Mouse (Mus musculus) ES-Bruce4 (cell line): ENCODE measurements around the gene Tmc6. TPM values are rescaled to one million over a fixed set of nuclear protein-coding genes. Genes with fewer than 3 reads are reported as not detected.

Source experiments
- H3K27ac ChIP-seq: 2 replicates; pipeline ENCODE4 v1.5.1; 2012; ENCODE audit warnings: low read length, inconsistent platforms; ENCODE audit not compliant: insufficient read depth
- H3K27me3 ChIP-seq: 2 replicates; pipeline ENCODE4 v1.6.1; 2012; ENCODE audit warnings: mild to moderate bottlenecking, low read length, inconsistent platforms; ENCODE audit not compliant: control insufficient read depth, poor library complexity, insufficient read depth, severe bottlenecking
- H3K36me3 ChIP-seq: 2 replicates; pipeline ENCODE4 v1.6.1; 2012; ENCODE audit warnings: inconsistent platforms, mild to moderate bottlenecking, low read length, moderate library complexity; ENCODE audit not compliant: control insufficient read depth, poor library complexity, insufficient read depth, severe bottlenecking
- H3K4me1 ChIP-seq: one replicate; pipeline ENCODE4 v1.8.1; 2011; ENCODE audit warnings: low read length; ENCODE audit not compliant: control insufficient read depth, insufficient read depth
- H3K4me3 ChIP-seq: 2 replicates; pipeline ENCODE4 v1.5.1; 2011; ENCODE audit warnings: low read depth, mild to moderate bottlenecking, low read length
- H3K9ac ChIP-seq: 2 replicates; pipeline ENCODE4 v1.6.1; 2012; ENCODE audit warnings: low read depth, mild to moderate bottlenecking, inconsistent platforms; ENCODE audit not compliant: poor library complexity, severe bottlenecking
- H3K9me3 ChIP-seq: replicated peaks from 2 replicates; pipeline ENCODE4 v1.6.1; 2012; ENCODE audit warnings: mild to moderate bottlenecking, low read length, inconsistent platforms; ENCODE audit not compliant: control insufficient read depth, poor library complexity, insufficient read depth, severe bottlenecking
- CTCF ChIP-seq: IDR thresholded peaks from one replicate; pipeline ENCODE4 v1.8.1; 2011; ENCODE audit warnings: low read depth, low read length
- EP300 ChIP-seq: IDR thresholded peaks from 2 replicates; pipeline ENCODE4 v1.6.1; 2011; ENCODE audit warnings: low read depth, low read length; ENCODE audit not compliant: insufficient read depth
- POLR2A ChIP-seq: IDR thresholded peaks from one replicate; pipeline ENCODE4 v1.8.1; 2011; ENCODE audit warnings: low read length; ENCODE audit not compliant: insufficient read depth
- polyA plus RNA-seq: library from polyadenylated mRNA; stranded (reverse); fragments of >200 nt; gene quantifications from 2 replicates; pipeline ENCODE4 v1.2.4, GENCODE M21; 2011; ENCODE audit warnings: low read depth; ENCODE audit not compliant: missing spikeins, insufficient read depth, insufficient read length

The Tmc6 gene
- polyA plus RNA-seq, 1 experiment = 12.3 TPM

GRCm38 (mm10) chr11:117803166-117803688, 21.2 kb upstream of the Tmc6 start:
- H3K27ac ChIP-seq = no peak overlapping the region
- no peaks in the 10 kb centered on the region for H3K27me3 ChIP-seq
- H3K9me3 ChIP-seq = no peaks in the 10 kb centered on the region
- H3K9ac ChIP-seq = no peak overlapping the region
- no peaks in the 10 kb centered on the region for H3K4me1 ChIP-seq
- TF ChIP-seq EP300 (no peak), CTCF (no peak), POLR2A (no peak)
- H3K36me3 ChIP-seq = no peaks in the 10 kb centered on the region
- H3K4me3 ChIP-seq = no peak overlapping the region

- H3K27me3 ChIP-seq = no peaks in the 10 kb centered on the region
- no peak overlapping the region for H3K27ac ChIP-seq
- no peaks in the 10 kb centered on the region for H3K9me3 ChIP-seq
- no peaks in the 10 kb centered on the region for H3K36me3 ChIP-seq
- no peak overlapping the region for H3K9ac ChIP-seq
- no peaks in the 10 kb centered on the region for H3K4me1 ChIP-seq
- no peak for TF ChIP-seq CTCF
- no peak for TF ChIP-seq EP300
- TF ChIP-seq POLR2A = no peak
- no peak overlapping the region for H3K4me3 ChIP-seq
These were observed 19.7 kb upstream of the Tmc6 start for GRCm38 (mm10) chr11:117801650-117802049.

GRCm38 (mm10) chr11:117800038-117800437, 18.0 kb upstream of the Tmc6 start:
- Histone ChIP-seq H3K9me3 (no peaks in the 10 kb centered on the region), H3K4me3 (no peak overlapping the region), H3K27me3 (no peaks in the 10 kb centered on the region), H3K27ac (no peak overlapping the region), H3K36me3 (no peaks in the 10 kb centered on the region), H3K4me1 (no peaks in the 10 kb centered on the region), H3K9ac (no peak overlapping the region)
- no peak for TF ChIP-seq EP300
- TF ChIP-seq POLR2A = no peak
- no peak for TF ChIP-seq CTCF

- Histone ChIP-seq H3K9me3 (no peaks in the 10 kb centered on the region), H3K27ac (no peak overlapping the region), H3K36me3 (no peaks in the 10 kb centered on the region), H3K9ac (no peak overlapping the region), H3K4me1 (no peaks in the 10 kb centered on the region), H3K27me3 (no peaks in the 10 kb centered on the region), H3K4me3 (no peak overlapping the region)
- TF ChIP-seq CTCF (no peak), POLR2A (no peak), EP300 (no peak)
These were observed 17.2 kb upstream of the Tmc6 start for GRCm38 (mm10) chr11:117799174-117799573.

GRCm38 (mm10) chr11:117798160-117798541, 16.2 kb upstream of the Tmc6 start:
- Histone ChIP-seq H3K4me1 (no peaks in the 10 kb centered on the region), H3K9ac (no peak overlapping the region), H3K4me3 (no peak overlapping the region)

GRCm38 (mm10) chr11:117797511-117798159, 15.6 kb upstream of the Tmc6 start, which contains the start of gene 6030468B19Rik:
Gene 6030468B19Rik, plus strand, starts transcription at chr11:117797660.
- TF ChIP-seq POLR2A = no peak
- Histone ChIP-seq H3K9me3 (no peaks in the 10 kb centered on the region), H3K9ac (no peak within 1 kb of the TSS), H3K4me3 (no peak within 1 kb of the TSS), H3K27me3 (no peaks in the 10 kb centered on the region), H3K27ac (no peak within 1 kb of the TSS), H3K36me3 (no peaks in the 10 kb centered on the region), H3K4me1 (no peaks in the 10 kb centered on the region)

More at GRCm38 (mm10) chr11:117798160-117798541, 16.2 kb upstream of the Tmc6 start:
- Histone ChIP-seq H3K27me3 (no peaks in the 10 kb centered on the region), H3K36me3 (no peaks in the 10 kb centered on the region), H3K9me3 (no peaks in the 10 kb centered on the region), H3K27ac (no peak overlapping the region)
- TF ChIP-seq POLR2A = no peak
- no peak for TF ChIP-seq CTCF
- TF ChIP-seq EP300 = no peak
